Mouse (Mus musculus) embryo, embryonic 10 days (tissue): ENCODE results near the gene Gm28048.
A peak's percentile ranks its signal among the peaks of the same experiment; 100 is the strongest.

Experiments
- DNase-seq: peaks from one replicate; pipeline ENCODE4 v3.0.0-alpha.2; 2015; ENCODE audit warnings: low spot score

The Gm28048 gene

GRCm38 (mm10) chr11:22981984-22982757 lies at the start of gene Gm28048, which contains the start of gene Commd1:
TSS of gene Gm28048 (minus strand) at chr11:22982090.
TSS of gene Commd1 (minus strand) at chr11:22982382.
- peak; percentile 95 for DNase-seq

GRCm38 (mm10) chr11:23029399-23029798 lies 47.5 kb upstream of the Gm28048 start:
- no peak for DNase-seq

- no peak for DNase-seq
These were observed 47.1 kb upstream of the Gm28048 start for GRCm38 (mm10) chr11:23028957-23029356.

GRCm38 (mm10) chr11:23024169-23024568 lies 42.3 kb upstream of the Gm28048 start:
- no peak for DNase-seq

- DNase-seq = no peak
These were observed 41.3 kb upstream of the Gm28048 start for GRCm38 (mm10) chr11:23023155-23023554.

- no peak for DNase-seq
These were observed 39.0 kb upstream of the Gm28048 start for GRCm38 (mm10) chr11:23020841-23021240.

- DNase-seq = no peak
These were observed 38.4 kb upstream of the Gm28048 start for GRCm38 (mm10) chr11:23020116-23020770.

GRCm38 (mm10) chr11:23017943-23018342 lies 36.1 kb upstream of the Gm28048 start:
- DNase-seq = no peak

- DNase-seq = no peak
These were observed 33.1 kb upstream of the Gm28048 start for GRCm38 (mm10) chr11:23014996-23015395.

GRCm38 (mm10) chr11:23013580-23014294 lies 31.8 kb upstream of the Gm28048 start:
- DNase-seq = peak; percentile 31

GRCm38 (mm10) chr11:23013096-23013495 lies 31.2 kb upstream of the Gm28048 start:
- no peak for DNase-seq

- no peak for DNase-seq
These were observed 26.9 kb upstream of the Gm28048 start for GRCm38 (mm10) chr11:23008824-23009200.

- DNase-seq = peak; percentile 92
These were observed 26.4 kb upstream of the Gm28048 start for GRCm38 (mm10) chr11:23008181-23008823.

- DNase-seq = peak; percentile 92
These were observed 25.7 kb upstream of the Gm28048 start, which contains the start of gene Fam161a for GRCm38 (mm10) chr11:23007481-23008180. TSS of gene Fam161a (plus strand) at chr11:23007531.

GRCm38 (mm10) chr11:23007166-23007480 lies 25.2 kb upstream of the Gm28048 start:
- DNase-seq = no peak

- DNase-seq = no peak
These were observed 23.4 kb upstream of the Gm28048 start for GRCm38 (mm10) chr11:23005276-23005675.

- DNase-seq = no peak
These were observed 16.4 kb upstream of the Gm28048 start for GRCm38 (mm10) chr11:22998308-22998707.

- no peak for DNase-seq
These were observed 13.6 kb upstream of the Gm28048 start for GRCm38 (mm10) chr11:22995461-22995860.

- DNase-seq = no peak
These were observed 12.4 kb upstream of the Gm28048 start for GRCm38 (mm10) chr11:22994271-22994670.

- DNase-seq = no peak
These were observed 9.4 kb upstream of the Gm28048 start for GRCm38 (mm10) chr11:22991218-22991835.
